Mouse (Mus musculus): ENCODE measurements around the gene Necab3. TPM values are rescaled to one million over a fixed set of nuclear protein-coding genes. Genes with fewer than 3 reads are reported as not detected.

The Necab3 gene
- polyA plus RNA-seq, 1 experiment: 14.8 TPM

DNA sequence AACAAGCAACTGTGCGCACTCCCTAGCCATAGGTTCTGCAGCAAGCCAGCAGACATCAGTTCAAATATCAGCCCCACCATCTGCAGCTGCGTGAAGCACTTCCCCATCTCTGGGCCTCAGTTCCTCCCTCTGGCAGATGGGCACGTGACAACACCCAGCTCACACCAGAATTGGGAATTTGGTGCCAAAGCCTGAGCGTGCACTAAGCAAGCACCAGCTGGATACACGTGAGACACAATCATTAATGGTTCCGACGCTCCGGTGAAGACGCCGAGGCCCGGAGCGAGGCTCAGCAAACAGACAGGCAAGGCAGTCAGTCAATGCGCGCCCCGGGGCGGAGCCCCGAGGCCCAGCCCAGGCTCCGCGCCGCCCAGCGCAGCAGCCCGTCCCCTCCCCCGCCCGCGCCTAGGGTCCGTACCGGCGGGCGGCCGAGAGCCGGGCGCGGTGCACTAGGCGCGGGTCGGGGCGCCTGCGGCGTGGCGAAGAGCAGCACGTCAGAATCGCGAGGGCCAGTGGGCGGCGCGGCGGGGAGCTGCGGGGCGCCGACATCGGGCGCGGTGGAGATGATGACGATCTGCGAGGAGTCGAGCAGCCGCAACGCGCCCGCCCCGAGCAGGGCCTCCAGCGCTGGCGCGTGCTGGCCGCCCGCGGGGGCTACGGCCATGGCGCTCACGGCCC, 10.5 kb upstream of the Necab3 start:
- no peaks in the 10 kb centered on the region for H3K36me3 ChIP-seq (ENCODE audit: control insufficient read depth, insufficient read depth, low read length)
- H3K27ac ChIP-seq (ENCODE audit: control insufficient read depth, insufficient read depth, low read length): no peak overlapping the region
- H3K27me3 ChIP-seq (ENCODE audit: control insufficient read depth, insufficient read depth, low read length): no peaks in the 10 kb centered on the region
- H3K4me1 ChIP-seq (replicated peaks; ENCODE audit: control insufficient read depth, insufficient read depth, low read length): peaks cover 25% of the 10 kb centered on the region
- WGBS: under 1% methylated on average over 66 of the region's 70 CpGs
- peak; percentile 65 for DNase-seq
- peak overlapping the region; percentile 52 for H3K4me3 ChIP-seq (ENCODE audit: control insufficient read depth, insufficient read depth, low read length)
- no peak for TF ChIP-seq CTCF (IDR thresholded peaks at IDR 0.05; ENCODE audit: borderline replicate concordance, control insufficient read depth, extremely low read depth, insufficient read depth, low read length, poor library complexity)
- TF ChIP-seq POLR2A (IDR thresholded peaks at IDR 0.05; ENCODE audit: control insufficient read depth, extremely low read depth, insufficient read depth, low read length, poor library complexity): no peak

DNA sequence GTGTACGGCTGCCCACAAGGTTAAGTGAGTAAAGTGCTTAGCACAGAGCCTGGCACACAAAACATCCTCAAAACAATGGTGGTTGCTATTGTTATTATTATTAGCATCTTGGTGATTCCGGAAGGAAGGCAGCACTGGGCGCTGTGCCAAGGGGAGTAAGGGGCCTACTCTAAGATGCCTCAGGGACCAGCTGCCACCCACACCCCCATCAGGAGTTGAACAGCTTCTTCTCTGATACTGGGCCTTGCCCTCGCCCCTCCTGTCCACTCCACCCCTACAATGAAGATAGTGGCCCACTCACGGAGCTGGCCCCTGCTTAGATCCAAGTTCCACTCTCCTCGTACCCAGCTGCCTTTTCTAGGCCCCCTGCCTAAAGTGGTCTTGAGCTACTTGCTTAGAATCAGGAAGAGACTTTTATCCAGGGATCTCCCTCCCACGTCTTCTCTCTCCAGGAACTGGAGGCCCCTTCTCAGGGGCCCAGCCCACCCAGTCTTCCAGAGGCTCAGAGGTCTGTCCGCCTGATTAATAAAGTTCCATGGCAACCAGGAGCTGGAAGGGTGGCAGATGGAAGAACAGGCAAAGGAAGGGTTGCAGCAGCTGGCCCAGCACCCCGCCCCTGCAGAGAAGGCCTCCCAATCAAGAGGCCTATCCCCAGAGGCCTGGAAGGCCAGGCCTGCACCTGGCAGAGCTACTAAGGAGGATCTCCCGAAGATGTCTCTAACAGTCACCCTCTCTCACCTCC, 9.8 kb upstream of the Necab3 start:
- no peak for TF ChIP-seq POLR2A (IDR thresholded peaks at IDR 0.05; ENCODE audit: control insufficient read depth, extremely low read depth, insufficient read depth, low read length, poor library complexity)
- TF ChIP-seq CTCF (IDR thresholded peaks at IDR 0.05; ENCODE audit: borderline replicate concordance, control insufficient read depth, extremely low read depth, insufficient read depth, low read length, poor library complexity): no peak
- H3K27ac ChIP-seq (ENCODE audit: control insufficient read depth, insufficient read depth, low read length): no peak overlapping the region
- 49% methylated on average over 10 of the region's 10 CpGs for whole genome bisulfite sequencing

DNA sequence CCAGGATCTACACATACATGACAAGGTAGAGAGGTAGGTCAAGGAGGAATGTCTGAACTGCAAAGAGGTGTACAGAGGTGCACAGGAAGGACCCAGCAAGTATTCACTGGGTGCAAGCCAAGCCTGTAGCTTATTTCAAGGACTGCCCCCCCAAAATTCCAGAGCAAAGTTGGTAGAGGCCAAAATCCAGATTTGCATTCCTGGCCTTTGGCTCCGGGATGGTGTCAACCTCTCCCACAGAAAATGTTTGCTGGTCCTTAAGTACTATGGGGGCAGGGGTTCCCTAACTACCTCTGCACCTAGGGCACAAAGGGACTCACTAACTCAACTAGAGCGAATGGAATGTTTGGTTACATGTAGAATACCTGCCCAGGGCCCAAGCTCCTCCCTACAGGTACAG, 9.1 kb upstream of the Necab3 start:
- WGBS: 97% methylated on average over 2 of the region's 2 CpGs
- H3K36me3 ChIP-seq (ENCODE audit: control insufficient read depth, insufficient read depth, low read length): no peaks in the 10 kb centered on the region
- no peaks in the 10 kb centered on the region for H3K27me3 ChIP-seq (ENCODE audit: control insufficient read depth, insufficient read depth, low read length)
- TF ChIP-seq POLR2A (IDR thresholded peaks at IDR 0.05; ENCODE audit: control insufficient read depth, extremely low read depth, insufficient read depth, low read length, poor library complexity): no peak
- no peak for TF ChIP-seq CTCF (IDR thresholded peaks at IDR 0.05; ENCODE audit: borderline replicate concordance, control insufficient read depth, extremely low read depth, insufficient read depth, low read length, poor library complexity)
- no peak for DNase-seq
- H3K4me1 ChIP-seq (replicated peaks; ENCODE audit: control insufficient read depth, insufficient read depth, low read length): peaks cover 24% of the 10 kb centered on the region
- no peak overlapping the region for H3K4me3 ChIP-seq (ENCODE audit: control insufficient read depth, insufficient read depth, low read length)
- H3K27ac ChIP-seq (ENCODE audit: control insufficient read depth, insufficient read depth, low read length): no peak overlapping the region

More for the DNA sequence above, 9.8 kb upstream of the Necab3 start:
- no peaks in the 10 kb centered on the region for H3K27me3 ChIP-seq (ENCODE audit: control insufficient read depth, insufficient read depth, low read length)
- no peak for DNase-seq
- peaks cover 24% of the 10 kb centered on the region for H3K4me1 ChIP-seq (replicated peaks; ENCODE audit: control insufficient read depth, insufficient read depth, low read length)
- H3K36me3 ChIP-seq (ENCODE audit: control insufficient read depth, insufficient read depth, low read length): no peaks in the 10 kb centered on the region
- H3K4me3 ChIP-seq (ENCODE audit: control insufficient read depth, insufficient read depth, low read length): peak overlapping the region; percentile 52

DNA sequence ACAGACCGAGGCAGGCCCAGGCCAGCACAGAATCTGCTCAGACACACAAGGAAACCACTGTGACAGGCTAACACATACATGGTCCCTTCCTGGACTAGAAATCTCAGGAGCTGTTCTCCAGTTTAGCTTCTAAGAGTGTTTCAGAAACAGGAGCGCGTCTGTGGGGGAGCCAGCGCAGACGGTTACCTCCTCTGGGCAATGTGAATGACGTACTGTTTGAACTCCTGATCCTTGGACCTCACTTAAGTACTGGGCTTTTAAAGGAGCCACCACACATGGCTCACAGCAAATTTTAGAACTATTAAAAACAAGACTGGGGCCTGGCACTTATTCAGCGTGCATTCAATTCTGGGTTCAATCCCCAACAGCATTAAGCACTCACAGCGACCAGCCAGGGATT, 8.0 kb upstream of the Necab3 start:
- no peak for DNase-seq
- Histone ChIP-seq H3K4me3 (ENCODE audit: control insufficient read depth, insufficient read depth, low read length) (no peak overlapping the region), H3K27me3 (ENCODE audit: control insufficient read depth, insufficient read depth, low read length) (no peaks in the 10 kb centered on the region), H3K36me3 (ENCODE audit: control insufficient read depth, insufficient read depth, low read length) (no peaks in the 10 kb centered on the region), H3K4me1 (replicated peaks; ENCODE audit: control insufficient read depth, insufficient read depth, low read length) (peaks cover 24% of the 10 kb centered on the region), H3K27ac (ENCODE audit: control insufficient read depth, insufficient read depth, low read length) (no peak overlapping the region)
- 90% methylated on average over 8 of the region's 8 CpGs for WGBS
- no peak for TF ChIP-seq POLR2A (IDR thresholded peaks at IDR 0.05; ENCODE audit: control insufficient read depth, extremely low read depth, insufficient read depth, low read length, poor library complexity)
- no peak for TF ChIP-seq CTCF (IDR thresholded peaks at IDR 0.05; ENCODE audit: borderline replicate concordance, control insufficient read depth, extremely low read depth, insufficient read depth, low read length, poor library complexity)

GRCm38 (mm10) chr2:154565562-154565961, 6.9 kb upstream of the Necab3 start:
- WGBS: 96% methylated on average over 3 of the region's 3 CpGs
- peaks cover 18% of the 10 kb centered on the region for H3K4me1 ChIP-seq (replicated peaks; ENCODE audit: control insufficient read depth, insufficient read depth, low read length)
- no peaks in the 10 kb centered on the region for H3K27me3 ChIP-seq (ENCODE audit: control insufficient read depth, insufficient read depth, low read length)

DNA sequence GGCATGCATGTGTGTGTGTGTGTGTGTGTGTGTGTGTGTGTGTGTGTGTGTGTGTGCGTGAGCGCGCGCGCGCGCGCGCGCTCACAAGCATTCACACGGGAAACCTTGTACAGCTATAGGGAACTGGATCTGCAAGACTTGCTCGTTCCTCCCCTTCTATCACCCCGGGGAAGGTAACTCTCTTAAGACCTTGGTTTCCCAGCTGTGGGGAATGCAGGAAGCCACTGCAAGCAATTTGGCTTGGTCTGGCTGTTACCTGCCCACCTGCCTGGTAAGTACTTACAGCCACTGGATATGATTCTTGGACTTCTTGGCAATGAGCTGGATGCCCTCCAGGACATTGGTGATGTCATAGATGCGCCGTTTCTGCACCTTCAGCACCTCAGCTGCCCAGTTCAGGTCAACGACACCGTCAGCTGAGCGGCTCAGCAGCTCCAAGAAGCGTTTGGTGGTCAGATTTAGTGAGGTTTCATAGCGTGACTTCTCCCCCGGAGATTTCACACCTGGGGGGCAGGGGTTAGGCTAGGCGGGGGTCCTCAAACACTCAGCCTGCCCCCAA, 5.0 kb upstream of the Necab3 start:
- Histone ChIP-seq H3K27ac (ENCODE audit: control insufficient read depth, insufficient read depth, low read length) (no peak overlapping the region), H3K36me3 (ENCODE audit: control insufficient read depth, insufficient read depth, low read length) (no peaks in the 10 kb centered on the region), H3K27me3 (ENCODE audit: control insufficient read depth, insufficient read depth, low read length) (no peaks in the 10 kb centered on the region), H3K4me1 (replicated peaks; ENCODE audit: control insufficient read depth, insufficient read depth, low read length) (peaks cover 18% of the 10 kb centered on the region), H3K4me3 (ENCODE audit: control insufficient read depth, insufficient read depth, low read length) (no peak overlapping the region)
- WGBS: 93% methylated on average over 22 of the region's 22 CpGs
- no peak for DNase-seq
- TF ChIP-seq CTCF (IDR thresholded peaks at IDR 0.05; ENCODE audit: borderline replicate concordance, control insufficient read depth, extremely low read depth, insufficient read depth, low read length, poor library complexity) (no peak), POLR2A (IDR thresholded peaks at IDR 0.05; ENCODE audit: control insufficient read depth, extremely low read depth, insufficient read depth, low read length, poor library complexity) (no peak)

More at GRCm38 (mm10) chr2:154565562-154565961, 6.9 kb upstream of the Necab3 start:
- Histone ChIP-seq H3K27ac (ENCODE audit: control insufficient read depth, insufficient read depth, low read length) (no peak overlapping the region), H3K36me3 (ENCODE audit: control insufficient read depth, insufficient read depth, low read length) (no peaks in the 10 kb centered on the region), H3K4me3 (ENCODE audit: control insufficient read depth, insufficient read depth, low read length) (no peak overlapping the region)
- DNase-seq: no peak
- TF ChIP-seq CTCF (IDR thresholded peaks at IDR 0.05; ENCODE audit: borderline replicate concordance, control insufficient read depth, extremely low read depth, insufficient read depth, low read length, poor library complexity) (no peak), POLR2A (IDR thresholded peaks at IDR 0.05; ENCODE audit: control insufficient read depth, extremely low read depth, insufficient read depth, low read length, poor library complexity) (no peak)

Measured in thymus, adult 2 months (tissue).